Mouse (Mus musculus) lung, postnatal 0 days (tissue): ENCODE measurements at regions not wholly inside any gene's neighbourhood (a gene's known extent, or its start where the extent isn't known, plus 50 kb on each side); places are given as distances from the start of the nearest gene placed in this dataset.

Experiments
- ATAC-seq: fragments of 200-750 bp; cut with Nextera tagmentation; 2 replicates; pipeline ENCODE4 v1.8.0; 2017; ENCODE audit warnings: moderate library complexity
- DNase-seq: peaks from one replicate; pipeline ENCODE4 v3.0.0-alpha.2; 2016; ENCODE audit warnings: low spot score
- H3K27ac ChIP-seq: fragments of 300-500 bp; sonication (generic); 2 replicates; pipeline ENCODE4 v1.5.1; 2014; ENCODE audit warnings: antibody characterized with exemption, mild to moderate bottlenecking, low read length, mixed read lengths
- H3K27me3 ChIP-seq: fragments of 300-500 bp; sonication (generic); replicated peaks from 2 replicates; pipeline ENCODE4 v1.6.1; 2014; ENCODE audit warnings: low read length, mixed read lengths; ENCODE audit not compliant: insufficient read depth
- H3K36me3 ChIP-seq: fragments of 300-500 bp; sonication (generic); 2 replicates; pipeline ENCODE4 v1.6.1; 2014; ENCODE audit warnings: low read length, mixed read lengths; ENCODE audit not compliant: insufficient read depth
- H3K4me1 ChIP-seq: fragments of 300-500 bp; sonication (generic); 2 replicates; pipeline ENCODE4 v1.6.1; 2014; ENCODE audit warnings: antibody characterized with exemption, low read depth, low read length, mixed read lengths; ENCODE audit not compliant: insufficient read depth
- H3K4me2 ChIP-seq: fragments of 300-500 bp; sonication (generic); replicated peaks from 2 replicates; pipeline ENCODE4 v1.6.1; 2014; ENCODE audit warnings: low read depth, mild to moderate bottlenecking, low read length, moderate library complexity, mixed read lengths
- H3K4me3 ChIP-seq: fragments of 300-500 bp; sonication (generic); 2 replicates; pipeline ENCODE4 v1.5.1; 2014; ENCODE audit warnings: low read depth, low read length
- H3K9ac ChIP-seq: fragments of 300-500 bp; sonication (generic); replicated peaks from 2 replicates; pipeline ENCODE4 v1.6.1; 2014; ENCODE audit warnings: low read depth, mild to moderate bottlenecking
- H3K9me3 ChIP-seq: fragments of 300-500 bp; sonication (generic); 2 replicates; pipeline ENCODE4 v1.6.1; 2016; ENCODE audit warnings: low read length, mixed read lengths
- CTCF ChIP-seq: IDR thresholded peaks from 2 replicates; pipeline ENCODE4 v1.5.1; 2016; ENCODE audit warnings: antibody characterized with exemption, mild to moderate bottlenecking
- EP300 ChIP-seq: IDR thresholded peaks from 2 replicates; pipeline ENCODE4 v1.6.1; 2016; ENCODE audit warnings: antibody characterized with exemption, mild to moderate bottlenecking, control low read depth
- WGBS: fragments of 180-500 bp; shearing (Covaris S2); extraction: QIAGEN DNeasy Blood & Tissue Kit; methylation state at CpG from one replicate; pipeline ENCODE4 v1.1.7; 2014; 5-methylcytosine and 5-hydroxymethylcytosine counted together

- no peak overlapping the region for H3K27ac ChIP-seq
- H3K4me2 ChIP-seq, result no peak overlapping the region
- WGBS, result 95% methylated on average over 3 of the region's 3 CpGs
- no peak for ATAC-seq
- no peak overlapping the region for H3K9ac ChIP-seq
- H3K9me3 ChIP-seq, result no peaks in the 10 kb centered on the region
- H3K27me3 ChIP-seq, result no peaks in the 10 kb centered on the region
- H3K36me3 ChIP-seq, result no peaks in the 10 kb centered on the region
- H3K4me1 ChIP-seq, result no peaks in the 10 kb centered on the region
- no peak for DNase-seq
- H3K4me3 ChIP-seq, result no peak overlapping the region
- TF ChIP-seq CTCF (no peak), EP300 (no peak)
These were observed 390.1 kb upstream of the Nr2f2 start for GRCm38 (mm10) chr7:70756676-70757075.

DNA sequence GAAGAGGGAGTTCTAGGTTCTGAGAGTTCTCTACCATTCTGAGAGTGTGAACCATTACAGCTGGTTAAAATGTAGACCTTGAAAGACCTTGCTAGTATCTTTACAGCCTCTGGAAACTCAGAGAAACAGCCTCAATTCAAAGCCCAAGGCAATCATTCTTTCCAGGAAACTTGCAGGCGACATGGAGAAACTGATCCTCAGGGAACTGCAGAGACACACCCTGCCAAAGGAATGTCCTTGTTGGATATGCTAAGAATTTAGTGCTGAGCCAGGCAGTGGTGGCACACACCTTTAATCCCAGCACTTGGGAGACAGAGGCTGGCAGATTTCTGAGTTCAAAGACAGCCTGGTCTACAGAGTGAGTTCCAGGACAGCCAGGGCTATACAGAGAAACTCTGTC is 388.3 kb upstream of the Nr2f2 start:
- H3K27me3 ChIP-seq, result no peaks in the 10 kb centered on the region
- no peaks in the 10 kb centered on the region for H3K9me3 ChIP-seq
- no peak overlapping the region for H3K4me2 ChIP-seq
- H3K27ac ChIP-seq, result no peak overlapping the region
- DNase-seq, result no peak
- TF ChIP-seq EP300, result no peak
- TF ChIP-seq CTCF, result no peak
- H3K9ac ChIP-seq, result no peak overlapping the region
- 79% methylated on average over 1 of the region's 1 CpGs for WGBS
- H3K4me1 ChIP-seq, result no peaks in the 10 kb centered on the region
- no peaks in the 10 kb centered on the region for H3K36me3 ChIP-seq
- ATAC-seq, result no peak
- H3K4me3 ChIP-seq, result no peak overlapping the region

- Histone ChIP-seq H3K27ac (no peak overlapping the region), H3K4me1 (no peaks in the 10 kb centered on the region), H3K9me3 (no peaks in the 10 kb centered on the region), H3K36me3 (no peaks in the 10 kb centered on the region), H3K9ac (no peak overlapping the region), H3K27me3 (no peaks in the 10 kb centered on the region), H3K4me2 (no peak overlapping the region), H3K4me3 (no peak overlapping the region)
- ATAC-seq (no peak), DNase-seq (no peak)
- WGBS, result 96% methylated on average over 12 of the region's 12 CpGs
- no peak for TF ChIP-seq EP300
- TF ChIP-seq CTCF, result no peak
These were observed 386.3 kb upstream of the Nr2f2 start for GRCm38 (mm10) chr7:70752802-70753218.

DNA sequence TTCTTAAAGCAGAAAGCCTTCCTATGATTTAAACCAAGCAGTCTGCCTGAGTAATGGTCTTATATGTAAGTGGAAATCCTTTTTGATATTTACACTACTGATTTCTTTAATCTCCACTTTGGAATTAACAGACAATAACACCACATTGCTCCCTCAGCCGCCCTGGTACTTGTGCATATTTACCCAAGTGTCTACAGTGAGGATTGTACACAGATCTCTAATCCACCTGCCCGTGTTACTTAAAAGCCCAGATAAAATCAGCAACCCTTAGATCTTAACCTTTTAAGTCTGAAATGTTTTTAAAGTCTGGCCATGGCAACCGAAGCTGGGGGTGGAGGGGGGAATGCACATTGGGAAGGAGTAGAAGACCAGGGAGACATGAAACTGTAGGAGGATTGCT is 382.3 kb upstream of the Nr2f2 start:
- no peaks in the 10 kb centered on the region for H3K36me3 ChIP-seq
- TF ChIP-seq EP300 (no peak), CTCF (no peak)
- 43% methylated on average over 3 of the region's 3 CpGs for WGBS
- no peaks in the 10 kb centered on the region for H3K4me1 ChIP-seq
- H3K4me2 ChIP-seq, result no peak overlapping the region
- ATAC-seq (no peak), DNase-seq (no peak)
- H3K9me3 ChIP-seq, result no peaks in the 10 kb centered on the region
- H3K4me3 ChIP-seq, result no peak overlapping the region
- H3K27me3 ChIP-seq, result no peaks in the 10 kb centered on the region
- no peak overlapping the region for H3K27ac ChIP-seq
- H3K9ac ChIP-seq, result no peak overlapping the region

DNA sequence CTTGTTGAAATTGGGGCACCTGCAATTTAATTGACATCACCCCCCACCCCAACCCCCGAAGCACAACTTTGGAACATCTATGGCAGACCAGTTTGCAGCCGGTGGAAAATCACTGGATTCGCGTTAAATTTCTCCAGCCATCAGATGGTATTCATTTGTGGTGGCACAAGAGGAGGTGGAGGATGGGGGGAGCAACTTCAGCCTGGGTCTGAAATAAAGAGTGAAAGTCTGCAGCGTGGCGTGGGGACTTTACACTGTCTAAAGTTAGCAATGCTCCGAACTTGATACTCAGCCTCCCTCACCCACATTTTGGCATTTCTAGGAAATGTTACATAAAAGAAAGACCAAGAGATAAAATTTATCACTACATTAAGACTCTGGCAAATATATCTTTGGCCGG is 381.8 kb upstream of the Nr2f2 start:
- Histone ChIP-seq H3K4me3 (no peak overlapping the region), H3K27me3 (no peaks in the 10 kb centered on the region), H3K4me2 (no peak overlapping the region), H3K9ac (no peak overlapping the region), H3K9me3 (no peaks in the 10 kb centered on the region), H3K4me1 (no peaks in the 10 kb centered on the region), H3K36me3 (no peaks in the 10 kb centered on the region), H3K27ac (no peak overlapping the region)
- DNase-seq (no peak), ATAC-seq (no peak)
- TF ChIP-seq EP300 (no peak), CTCF (no peak)
- 59% methylated on average over 8 of the region's 8 CpGs for WGBS

DNA sequence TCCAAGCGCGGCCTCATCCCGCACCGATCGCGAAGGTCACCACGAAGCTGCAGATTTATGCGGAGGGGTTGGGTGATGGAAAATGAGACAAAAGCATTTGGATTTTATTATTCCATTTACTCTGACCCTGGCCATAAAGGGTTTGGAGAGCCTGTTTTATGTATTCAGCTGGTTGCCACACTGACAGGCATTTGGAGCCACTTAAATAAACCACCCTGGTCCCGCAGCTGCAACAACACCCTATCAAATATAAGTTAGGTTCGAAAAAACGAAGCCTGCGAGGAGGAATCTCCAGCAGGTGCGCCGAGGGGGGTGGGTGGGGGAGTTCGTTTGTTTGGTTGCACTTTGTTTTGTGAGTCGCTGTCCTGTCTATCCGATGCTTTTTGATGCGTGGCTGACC is 377.8 kb upstream of the Nr2f2 start:
- Histone ChIP-seq H3K27ac (no peak overlapping the region), H3K4me2 (no peak overlapping the region), H3K27me3 (no peaks in the 10 kb centered on the region), H3K36me3 (no peaks in the 10 kb centered on the region), H3K9me3 (no peaks in the 10 kb centered on the region), H3K9ac (no peak overlapping the region), H3K4me3 (no peak overlapping the region), H3K4me1 (no peaks in the 10 kb centered on the region)
- ATAC-seq, result no peak
- 68% methylated on average over 18 of the region's 18 CpGs for WGBS
- no peak for DNase-seq
- TF ChIP-seq EP300 (no peak), CTCF (no peak)

DNA sequence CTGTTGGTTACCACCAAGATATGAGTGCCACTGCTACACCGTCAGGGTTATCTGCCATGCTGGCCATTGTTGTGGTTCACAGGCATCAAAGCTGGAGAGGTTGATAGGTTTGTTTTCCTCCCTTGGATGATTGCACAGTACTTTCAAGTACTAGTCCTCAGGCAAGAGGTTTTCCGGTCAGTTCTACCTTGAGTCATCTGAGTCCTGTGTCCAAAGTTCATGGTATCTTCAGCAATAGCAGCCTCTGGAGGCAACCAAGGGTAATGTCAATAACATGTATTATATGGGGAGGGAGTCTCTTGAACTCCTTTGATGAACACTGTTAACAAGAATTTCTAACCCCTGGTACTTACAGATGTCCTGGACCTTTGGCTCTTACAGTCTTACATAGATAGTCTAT is 369.1 kb upstream of the Nr2f2 start:
- no peak; the same call in 1 of the 2 replicates for ATAC-seq
- no peaks in the 10 kb centered on the region for H3K4me1 ChIP-seq
- no peak overlapping the region for H3K9ac ChIP-seq
- no peaks in the 10 kb centered on the region for H3K27me3 ChIP-seq
- H3K4me3 ChIP-seq, result no peak overlapping the region
- no peaks in the 10 kb centered on the region for H3K36me3 ChIP-seq
- H3K9me3 ChIP-seq, result no peaks in the 10 kb centered on the region
- peak; percentile 57 for TF ChIP-seq CTCF
- no peak for TF ChIP-seq EP300
- H3K27ac ChIP-seq, result no peak overlapping the region
- 68% methylated on average over 2 of the region's 2 CpGs for WGBS
- no peak overlapping the region for H3K4me2 ChIP-seq
- peak; percentile 57 for DNase-seq
